Mouse (Mus musculus) hindbrain, embryonic 15.5 days (tissue): Measurements from ENCODE around the gene Entpd8. TPM values are rescaled to one million over a fixed set of nuclear protein-coding genes. Genes with fewer than 3 reads are reported as not detected.

ENCODE experiments used
- ATAC-seq: fragments of 200-750 bp; cut with Nextera tagmentation; 2 replicates; pipeline ENCODE4 v1.8.0; 2017; ENCODE audit warnings: low read depth, moderate number of reproducible peaks, moderate TSS enrichment; ENCODE audit not compliant: low FRiP score
- H3K27ac ChIP-seq: fragments of 300-500 bp; sonication (generic); replicated peaks from 2 replicates; pipeline ENCODE4 v1.5.1; 2015; ENCODE audit warnings: mild to moderate bottlenecking, inconsistent platforms
- H3K27me3 ChIP-seq: fragments of 300-500 bp; sonication (generic); 2 replicates; pipeline ENCODE4 v1.6.1; 2015; ENCODE audit warnings: control low read depth, inconsistent platforms
- H3K36me3 ChIP-seq: fragments of 300-500 bp; sonication (generic); 2 replicates; pipeline ENCODE4 v1.6.1; 2015; ENCODE audit warnings: control low read depth, inconsistent platforms
- H3K4me1 ChIP-seq: fragments of 300-500 bp; sonication (generic); replicated peaks from 2 replicates; pipeline ENCODE4 v1.6.1; 2015; ENCODE audit warnings: control low read depth, inconsistent platforms
- H3K4me2 ChIP-seq: fragments of 300-500 bp; sonication (generic); 2 replicates; pipeline ENCODE4 v1.6.1; 2015; ENCODE audit warnings: moderate library complexity, mild to moderate bottlenecking, inconsistent platforms
- H3K4me3 ChIP-seq: fragments of 300-500 bp; sonication (generic); 2 replicates; pipeline ENCODE4 v1.5.1; 2015; ENCODE audit warnings: mild to moderate bottlenecking, inconsistent platforms
- H3K9ac ChIP-seq: fragments of 300-500 bp; sonication (generic); 2 replicates; pipeline ENCODE4 v1.6.1; 2015; ENCODE audit warnings: inconsistent platforms
- H3K9me3 ChIP-seq: fragments of 300-500 bp; sonication (generic); 2 replicates; pipeline ENCODE4 v1.6.1; 2016; ENCODE audit warnings: control low read depth, inconsistent platforms
- WGBS: fragments of 180-500 bp; shearing (Covaris S2); methylation state at CpG from one replicate; pipeline ENCODE4 v1.1.7; 2015; 5-methylcytosine and 5-hydroxymethylcytosine counted together
- polyA plus RNA-seq: library from polyadenylated mRNA; unstranded; fragments of >200 nt; fragmentation: Nextera tagmentation; extraction: Ambion mirVana; gene quantifications from 2 replicates; pipeline ENCODE4 v1.2.1, GENCODE M21; 2015

Entpd8 gene
- polyA plus RNA-seq, 1 experiment from 2014 or later: 0.12 TPM

- 78% methylated on average over 3 of the region's 3 CpGs for WGBS
- Histone ChIP-seq H3K4me3 (no peak overlapping the region), H3K4me2 (no peak overlapping the region), H3K27me3 (no peaks in the 10 kb centered on the region; the same call in 1 of the 2 replicates), H3K36me3 (no peaks in the 10 kb centered on the region), H3K27ac (no peak overlapping the region), H3K9ac (no peak overlapping the region), H3K9me3 (no peaks in the 10 kb centered on the region), H3K4me1 (no peaks in the 10 kb centered on the region)
- no peak for ATAC-seq
Observed at GRCm38 (mm10) chr2:25098005-25098615, 18.0 kb downstream of the Entpd8 start.

GRCm38 (mm10) chr2:25098956-25099355, 18.9 kb downstream of the Entpd8 start:
- peak; percentile 72; the same call in 1 of the 2 replicates for ATAC-seq
- H3K4me3 ChIP-seq: no peak overlapping the region
- no peaks in the 10 kb centered on the region; the same call in 1 of the 2 replicates for H3K27me3 ChIP-seq
- H3K4me2 ChIP-seq: no peak overlapping the region
- H3K27ac ChIP-seq: no peak overlapping the region
- H3K4me1 ChIP-seq: no peaks in the 10 kb centered on the region
- no peak overlapping the region for H3K9ac ChIP-seq
- no peaks in the 10 kb centered on the region for H3K9me3 ChIP-seq
- H3K36me3 ChIP-seq: no peaks in the 10 kb centered on the region
- 47% methylated on average over 5 of the region's 5 CpGs for WGBS

- Histone ChIP-seq H3K4me2 (no peak overlapping the region), H3K4me3 (no peak overlapping the region), H3K27ac (no peak overlapping the region), H3K9ac (no peak overlapping the region), H3K36me3 (no peaks in the 10 kb centered on the region), H3K27me3 (no peaks in the 10 kb centered on the region), H3K9me3 (no peaks in the 10 kb centered on the region), H3K4me1 (no peaks in the 10 kb centered on the region)
- 40% methylated on average over 3 of the region's 3 CpGs for WGBS
- no peak for ATAC-seq
Observed at GRCm38 (mm10) chr2:25099703-25100102, 19.6 kb downstream of the Entpd8 start.

GRCm38 (mm10) chr2:25104122-25104521, 24.0 kb downstream of the Entpd8 start:
- no peak overlapping the region for H3K9ac ChIP-seq
- no peaks in the 10 kb centered on the region for H3K27me3 ChIP-seq
- no peaks in the 10 kb centered on the region for H3K36me3 ChIP-seq
- H3K4me1 ChIP-seq: no peaks in the 10 kb centered on the region
- ATAC-seq: no peak
- no peaks in the 10 kb centered on the region for H3K9me3 ChIP-seq
- no peak overlapping the region for H3K4me3 ChIP-seq
- WGBS: 86% methylated on average over 2 of the region's 2 CpGs
- H3K27ac ChIP-seq: no peak overlapping the region
- no peak overlapping the region for H3K4me2 ChIP-seq

- no peaks in the 10 kb centered on the region for H3K27me3 ChIP-seq
- H3K4me1 ChIP-seq: no peaks in the 10 kb centered on the region
- WGBS: 75% methylated on average over 3 of the region's 3 CpGs
- no peaks in the 10 kb centered on the region for H3K36me3 ChIP-seq
- H3K27ac ChIP-seq: no peak overlapping the region
- H3K9ac ChIP-seq: no peak overlapping the region
- H3K4me3 ChIP-seq: no peak overlapping the region
- no peak overlapping the region for H3K4me2 ChIP-seq
- H3K9me3 ChIP-seq: no peaks in the 10 kb centered on the region
- no peak for ATAC-seq
Observed at GRCm38 (mm10) chr2:25106045-25106444, 25.9 kb downstream of the Entpd8 start.

- ATAC-seq: peak; percentile 27; the same call in 1 of the 2 replicates
- no peak overlapping the region for H3K4me2 ChIP-seq
- no peaks in the 10 kb centered on the region for H3K9me3 ChIP-seq
- no peak overlapping the region for H3K9ac ChIP-seq
- H3K36me3 ChIP-seq: no peaks in the 10 kb centered on the region
- no peak overlapping the region for H3K4me3 ChIP-seq
- no peaks in the 10 kb centered on the region for H3K27me3 ChIP-seq
- H3K27ac ChIP-seq: no peak overlapping the region
- H3K4me1 ChIP-seq: no peaks in the 10 kb centered on the region
Observed at GRCm38 (mm10) chr2:25109487-25109886, 29.4 kb downstream of the Entpd8 start.

GRCm38 (mm10) chr2:25110505-25111183, 30.5 kb downstream of the Entpd8 start:
- Histone ChIP-seq H3K36me3 (no peaks in the 10 kb centered on the region), H3K9me3 (no peaks in the 10 kb centered on the region), H3K27ac (no peak overlapping the region), H3K9ac (no peak overlapping the region), H3K4me2 (no peak overlapping the region), H3K27me3 (no peaks in the 10 kb centered on the region), H3K4me3 (no peak overlapping the region), H3K4me1 (no peaks in the 10 kb centered on the region)
- 0 out of 2 replicates have a peak, but pooled peaks have one; percentile 19 for ATAC-seq

- Histone ChIP-seq H3K27ac (no peak overlapping the region), H3K4me1 (no peaks in the 10 kb centered on the region), H3K9ac (no peak overlapping the region), H3K9me3 (no peaks in the 10 kb centered on the region), H3K4me3 (no peak overlapping the region), H3K4me2 (no peak overlapping the region), H3K27me3 (no peaks in the 10 kb centered on the region), H3K36me3 (no peaks in the 10 kb centered on the region)
- 0 out of 2 replicates have a peak, but pooled peaks have one; percentile 6 for ATAC-seq
- 36% methylated on average over 9 of the region's 9 CpGs for WGBS
Observed at GRCm38 (mm10) chr2:25111184-25111791, 31.2 kb downstream of the Entpd8 start.

- Histone ChIP-seq H3K27ac (no peak overlapping the region), H3K9ac (no peak overlapping the region), H3K36me3 (no peaks in the 10 kb centered on the region), H3K4me2 (no peak overlapping the region), H3K4me3 (no peak overlapping the region), H3K27me3 (no peaks in the 10 kb centered on the region), H3K4me1 (no peaks in the 10 kb centered on the region), H3K9me3 (no peaks in the 10 kb centered on the region)
- ATAC-seq: no peak
- 93% methylated on average over 2 of the region's 2 CpGs for WGBS
Observed at GRCm38 (mm10) chr2:25114308-25114707, 34.2 kb downstream of the Entpd8 start.

GRCm38 (mm10) chr2:25115442-25115841, 35.3 kb downstream of the Entpd8 start:
- no peaks in the 10 kb centered on the region for H3K36me3 ChIP-seq
- H3K27ac ChIP-seq: no peak overlapping the region
- no peaks in the 10 kb centered on the region for H3K4me1 ChIP-seq
- no peaks in the 10 kb centered on the region for H3K27me3 ChIP-seq
- 70% methylated on average over 2 of the region's 2 CpGs for WGBS
- H3K4me3 ChIP-seq: no peak overlapping the region
- no peak overlapping the region for H3K9ac ChIP-seq
- no peak for ATAC-seq
- H3K4me2 ChIP-seq: no peak overlapping the region
- H3K9me3 ChIP-seq: no peaks in the 10 kb centered on the region

- H3K27me3 ChIP-seq: no peaks in the 10 kb centered on the region
- H3K4me1 ChIP-seq: peaks cover 6% of the 10 kb centered on the region; the same call in 1 of the 2 replicates
- no peak overlapping the region for H3K9ac ChIP-seq
- ATAC-seq: no peak
- H3K4me2 ChIP-seq: no peak overlapping the region
- H3K36me3 ChIP-seq: no peaks in the 10 kb centered on the region
- WGBS: 79% methylated on average over 7 of the region's 7 CpGs
- H3K27ac ChIP-seq: no peak overlapping the region
- H3K9me3 ChIP-seq: no peaks in the 10 kb centered on the region
- H3K4me3 ChIP-seq: no peak overlapping the region
Observed at GRCm38 (mm10) chr2:25120963-25121362, 40.9 kb downstream of the Entpd8 start.

GRCm38 (mm10) chr2:25122666-25123065, 42.6 kb downstream of the Entpd8 start:
- Histone ChIP-seq H3K36me3 (no peaks in the 10 kb centered on the region), H3K27me3 (no peaks in the 10 kb centered on the region), H3K27ac (no peak overlapping the region), H3K4me2 (no peak overlapping the region), H3K4me1 (peaks cover 23% of the 10 kb centered on the region), H3K4me3 (no peak overlapping the region), H3K9ac (no peak overlapping the region), H3K9me3 (no peaks in the 10 kb centered on the region)
- ATAC-seq: no peak
- WGBS: 70% methylated on average over 2 of the region's 2 CpGs
